11 mouse cellular contexts compared by ENCODE assay signal in the genomic region with DNA sequence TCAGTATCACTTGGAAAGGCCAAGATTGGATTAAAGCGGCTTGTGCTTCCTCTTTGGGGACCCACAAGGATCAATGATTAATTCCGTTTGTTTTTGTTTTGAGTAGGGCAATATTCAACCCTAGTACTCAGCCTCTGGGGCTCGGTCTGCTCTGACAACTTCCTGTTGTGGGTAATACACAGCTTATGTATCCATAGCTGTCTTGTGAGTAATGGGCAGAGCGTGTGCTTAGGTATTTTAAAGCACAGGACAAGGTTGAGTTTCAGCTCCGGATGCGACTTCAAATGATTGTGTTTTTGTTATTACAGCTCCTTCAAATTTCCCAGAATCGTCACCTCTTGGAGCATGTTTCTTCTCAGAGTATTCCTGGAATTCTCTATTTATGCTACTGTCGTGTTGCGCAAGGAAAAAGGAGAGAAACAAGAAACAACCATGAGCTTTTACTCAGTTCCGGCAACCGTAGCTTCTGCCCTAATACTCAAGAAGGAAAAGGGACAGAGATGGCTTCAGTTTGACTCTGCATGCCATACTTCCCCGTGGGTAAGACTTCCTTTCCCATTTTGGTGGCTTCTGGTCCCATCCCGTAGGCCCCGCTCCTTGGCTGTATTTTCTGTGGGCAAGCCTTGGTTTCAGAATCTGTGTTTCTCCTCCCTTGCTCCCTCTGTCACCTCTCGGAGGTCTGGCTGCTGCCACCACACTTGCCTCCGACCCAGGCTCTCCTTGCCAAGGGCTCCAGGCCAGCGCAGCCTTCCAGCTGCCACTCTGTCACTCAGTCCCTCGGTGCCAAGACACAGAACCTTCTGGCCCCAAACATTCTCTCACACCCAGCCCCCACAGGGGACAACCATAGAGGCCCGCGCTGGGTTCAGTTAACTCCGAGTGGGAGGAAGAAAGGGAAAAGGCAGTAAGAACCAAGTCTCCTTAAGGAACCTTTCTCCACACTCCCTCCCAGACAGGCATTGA. TPM values are rescaled to one million over a fixed set of nuclear protein-coding genes. Genes with fewer than 3 reads are reported as not detected.
DNase-seq lines count a peak whose midpoint lies in the region; ATAC-seq and TF ChIP-seq lines count a peak whose summit lies in the region.
"Had no signal": no experiment of that assay in that cellular context is flagged by ENCODE, and none has a peak within 500 bp of the region (broad histone marks: within the 10 kb centered on the region; RNA-seq: fewer than 3 reads in every experiment).

No protein-coding gene starts in this region.

- H3K4me3 ChIP-seq in hindbrain, embryonic 16.5 days (ENCODE audit: low read length), result no peak overlapping the region
- H3K4me3 ChIP-seq in hindbrain, embryonic 13.5 days, result no peak overlapping the region
- no peak overlapping the region for H3K4me3 ChIP-seq in layer of hippocampus, adult 2 months
- H3K4me3 ChIP-seq: erythroblast, embryonic 14.5 days had no signal

- WGBS in hindbrain, embryonic 16.5 days, result 77% methylated on average over 21 of the region's 21 CpGs
- 83% methylated on average over 21 of the region's 21 CpGs for WGBS in hindbrain, embryonic 13.5 days

- H3K4me1 ChIP-seq in hindbrain, embryonic 16.5 days (ENCODE audit: control insufficient read depth, insufficient read depth, low read depth, low read length), result no peaks in the 10 kb centered on the region
- no peaks in the 10 kb centered on the region for H3K4me1 ChIP-seq in hindbrain, embryonic 13.5 days (replicated peaks)

- no peak overlapping the region for H3K27ac ChIP-seq in hindbrain, embryonic 16.5 days (ENCODE audit: low read depth, low read length)
- no peak overlapping the region for H3K27ac ChIP-seq in hindbrain, embryonic 13.5 days
- H3K27ac ChIP-seq in layer of hippocampus, adult 2 months, result no peak overlapping the region
- H3K27ac ChIP-seq: liver, embryonic 14.5 days had no signal

- DNase-seq in adrenal gland, postnatal 25 days, result peak; percentile 58
- DNase-seq in gastrocnemius, adult 18-20 months (ENCODE audit: low spot score), result peak; percentile 92
- peak; percentile 53 to 61 for DNase-seq in layer of hippocampus, adult 2 months (ENCODE audit: low spot score in 2 of 2)
- DNase-seq in right cerebral cortex, postnatal 10 days (ENCODE audit: low spot score in 2 of 2), result peak; percentile 76 to 77
- no peak for DNase-seq in yolk sac, embryonic 10.5 days (ENCODE audit: low spot score)
- DNase-seq in thymus, postnatal 14 days, result no peak

- peak; percentile 92 for ATAC-seq in hindbrain, embryonic 16.5 days
- no peak for ATAC-seq in hindbrain, embryonic 13.5 days (ENCODE audit: low FRiP score)
- ATAC-seq: Patski had no signal

- TF ChIP-seq CTCF in layer of hippocampus, adult 2 months (conservative IDR thresholded peaks at IDR 0.05), result no peak

- H3K27me3 ChIP-seq in hindbrain, embryonic 16.5 days (replicated peaks; ENCODE audit: control insufficient read depth, insufficient read depth, low read length), result no peaks in the 10 kb centered on the region
- H3K27me3 ChIP-seq in hindbrain, embryonic 13.5 days, result no peaks in the 10 kb centered on the region
- H3K27me3 ChIP-seq: Patski had no signal

- H3K4me2 ChIP-seq in hindbrain, embryonic 16.5 days (ENCODE audit: low read length), result no peak overlapping the region
- no peak overlapping the region for H3K4me2 ChIP-seq in hindbrain, embryonic 13.5 days

- no peaks in the 10 kb centered on the region for H3K36me3 ChIP-seq in hindbrain, embryonic 16.5 days (ENCODE audit: control insufficient read depth, insufficient read depth, low read length)
- no peaks in the 10 kb centered on the region for H3K36me3 ChIP-seq in hindbrain, embryonic 13.5 days

- no peaks in the 10 kb centered on the region for H3K9me3 ChIP-seq in hindbrain, embryonic 16.5 days (ENCODE audit: control insufficient read depth, low read length)
- no peaks in the 10 kb centered on the region for H3K9me3 ChIP-seq in hindbrain, embryonic 13.5 days

- H3K9ac ChIP-seq in hindbrain, embryonic 16.5 days (ENCODE audit: low read depth, low read length), result no peak overlapping the region
- H3K9ac ChIP-seq in hindbrain, embryonic 13.5 days, result no peak overlapping the region
- H3K9ac ChIP-seq: liver, embryonic 14.5 days had no signal

RNA-seq across cellular contexts. Expression of gene Ier5, which starts 22.8 kb away (rescaled TPM):
- 4.5 and 5.5 TPM in 2 replicates for polyA plus RNA-seq in hindbrain, embryonic 16.5 days (2015; fragmentation: Nextera tagmentation; extraction: Ambion mirVana)
- 5.5 and 8.8 TPM in 2 replicates for polyA plus RNA-seq in hindbrain, embryonic 13.5 days (2015; fragmentation: Nextera tagmentation; extraction: Ambion mirVana)
- 6.7 and 9.1 TPM in 2 replicates for total RNA-seq in adrenal gland, postnatal 25 days (2021)
- total RNA-seq in gastrocnemius, adult 18-20 months (2021), result 10 to 100 TPM in 1 of 2 experiments, 1 to 10 TPM in 1; 4.7 to 19.4 TPM
- total RNA-seq in layer of hippocampus, adult 2 months (2021), result 10 to 100 TPM; 26.5 to 28.1 TPM

RNA-seq across cellular contexts. Expression of gene Mr1, which starts 24.4 kb away (rescaled TPM):
- 2.1 and 2.5 TPM in 2 replicates for polyA plus RNA-seq in hindbrain, embryonic 16.5 days (2015; fragmentation: Nextera tagmentation; extraction: Ambion mirVana)
- 1.3 and 2.1 TPM in 2 replicates for polyA plus RNA-seq in hindbrain, embryonic 13.5 days (2015; fragmentation: Nextera tagmentation; extraction: Ambion mirVana)
- 18.1 and 31.4 TPM in 2 replicates for total RNA-seq in adrenal gland, postnatal 25 days (2021)
- total RNA-seq in gastrocnemius, adult 18-20 months (2021), result 10 to 100 TPM; 13.8 to 14.8 TPM
- 1 to 10 TPM; 3.2 to 3.3 TPM for total RNA-seq in layer of hippocampus, adult 2 months (2021)
- polyA plus RNA-seq: erythroblast, embryonic 14.5 days had no signal

RNA-seq across cellular contexts. Expression of gene Stx6, which starts 36.3 kb away (rescaled TPM):
- 82.9 and 93.7 TPM in 2 replicates for polyA plus RNA-seq in hindbrain, embryonic 16.5 days (2015; fragmentation: Nextera tagmentation; extraction: Ambion mirVana)
- 121 TPM in 2 replicates for polyA plus RNA-seq in hindbrain, embryonic 13.5 days (2015; fragmentation: Nextera tagmentation; extraction: Ambion mirVana)
- 38.3 and 57.5 TPM in 2 replicates for total RNA-seq in adrenal gland, postnatal 25 days (2021)
- total RNA-seq in gastrocnemius, adult 18-20 months (2021), result 10 to 100 TPM; 11.8 to 13.0 TPM
- total RNA-seq in layer of hippocampus, adult 2 months (2021), result 100 to 1,000 TPM; 124 to 129 TPM

Comparison
In these comparisons a context has a peak if more than half of its experiments do, and no peak if none do; other contexts are left out.
1. DNase-seq: peak in adrenal gland, postnatal 25 days (single experiment), gastrocnemius, adult 18-20 months (single experiment), layer of hippocampus, adult 2 months (2 of 2) and right cerebral cortex, postnatal 10 days (2 of 2); none in yolk sac, embryonic 10.5 days (single experiment) and thymus, postnatal 14 days (single experiment).